Mouse (Mus musculus) lung, adult 2 months (tissue): ENCODE data around the gene Ing5. TPM values are rescaled to one million over a fixed set of nuclear protein-coding genes. Genes with fewer than 3 reads are reported as not detected.
"Not testable (repeated sequence)": the region's sequence is repeated elsewhere in the genome, so short reads cannot be mapped to it uniquely, and the experiment has no call there.

Experiments
- DNase-seq: peaks from one replicate; pipeline ENCODE4 v3.0.0; 2022
- H3K4me1 ChIP-seq: fragments of 200-500 bp; 2 replicates; pipeline ENCODE4 v1.6.1; 2011; ENCODE audit warnings: low read length; ENCODE audit not compliant: control insufficient read depth, insufficient read depth
- H3K4me3 ChIP-seq: fragments of 200-500 bp; replicated peaks from 2 replicates; pipeline ENCODE3; 2011; ENCODE audit warnings: low read depth, mild to moderate bottlenecking, control low read depth, low read length; ENCODE audit errors: extremely low read depth
- CTCF ChIP-seq: fragments of 200-500 bp; IDR thresholded peaks from 2 replicates; pipeline ENCODE4 v1.5.1; 2011; ENCODE audit warnings: mild to moderate bottlenecking, low read length, control low read depth; ENCODE audit not compliant: insufficient read depth
- POLR2A ChIP-seq: fragments of 200-500 bp; IDR thresholded peaks from 2 replicates; pipeline ENCODE4 v1.6.1; 2011; ENCODE audit warnings: low read depth, mild to moderate bottlenecking, control low read depth, low read length, borderline replicate concordance; ENCODE audit errors: extremely low read depth
- WGBS: fragments of 180-500 bp; shearing (Covaris S2); methylation state at CpG from one replicate; pipeline ENCODE4 v1.1.7; 2018; 5-methylcytosine and 5-hydroxymethylcytosine counted together
- polyA plus RNA-seq: library from polyadenylated mRNA; depleted of rRNA; stranded (reverse); fragments of >200 nt; gene quantifications from 2 replicates; pipeline ENCODE4 v1.2.3, GENCODE M21; 2012; rRNA removed

The Ing5 gene
- polyA plus RNA-seq, 1 experiment, result 10.1 TPM

DNA sequence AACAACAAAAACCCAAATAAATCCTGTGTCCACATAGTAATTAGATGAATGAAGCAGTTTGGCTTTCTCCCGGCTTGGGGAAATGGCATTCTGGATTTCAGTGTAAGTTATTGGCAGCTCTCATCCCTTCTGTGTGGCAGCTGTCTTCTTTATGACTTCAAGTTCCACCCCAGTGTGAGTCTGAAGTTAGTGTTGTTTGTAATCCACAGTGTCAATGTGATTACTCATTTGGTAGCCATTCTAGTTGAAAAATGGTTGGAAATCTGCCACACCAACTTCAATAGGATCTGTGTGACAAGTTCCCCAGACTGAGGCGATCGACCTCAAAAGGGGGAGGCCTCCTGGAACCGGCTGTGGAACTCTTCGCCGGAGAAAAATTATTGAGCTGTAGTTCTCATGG is 53.6 kb downstream of the Ing5 start:
- Histone ChIP-seq H3K4me3 (no peak overlapping the region), H3K4me1 (no peaks in the 10 kb centered on the region)
- no peak for DNase-seq
- 65% methylated on average over 6 of the region's 6 CpGs for WGBS
- no peak for TF ChIP-seq POLR2A
- no peak for TF ChIP-seq CTCF

- 49% methylated on average over 3 of the region's 3 CpGs for WGBS
- Histone ChIP-seq H3K4me3 (no peak overlapping the region), H3K4me1 (no peaks in the 10 kb centered on the region)
- TF ChIP-seq POLR2A, result no peak
- no peak for TF ChIP-seq CTCF
- no peak for DNase-seq
These were observed 54.2 kb downstream of the Ing5 start for GRCm38 (mm10) chr1:93857991-93858390.

- no peaks in the 10 kb centered on the region for H3K4me1 ChIP-seq
- DNase-seq, result no peak
- TF ChIP-seq POLR2A, result no peak
- TF ChIP-seq CTCF, result no peak
- no peak overlapping the region for H3K4me3 ChIP-seq
These were observed 55.9 kb downstream of the Ing5 start for GRCm38 (mm10) chr1:93859619-93860018.

- WGBS, result 35% methylated on average over 2 of the region's 2 CpGs
- H3K4me3 ChIP-seq, H3K4me1 ChIP-seq, DNase-seq: not testable (repeated sequence)
These were observed 57.3 kb downstream of the Ing5 start, which contains the start of gene Gal3st2 for GRCm38 (mm10) chr1:93861048-93861447. TSS of gene Gal3st2 (plus strand) at chr1:93861306.

Other genes with a start within 250 kb of the Ing5 start
- gene Stk25, start 145.3 kb upstream of the Ing5 start, polyA plus RNA-seq, result 88.6 and 141 TPM in 2 replicates
- 32.5 and 41.7 TPM in 2 replicates for gene Bok, start 118.3 kb upstream of the Ing5 start, polyA plus RNA-seq
- 38.6 and 50.6 TPM in 2 replicates for gene Atg4b, start 52.5 kb upstream of the Ing5 start, polyA plus RNA-seq
- 28.5 and 29.3 TPM in 2 replicates for gene Thap4, start 49.1 kb upstream of the Ing5 start, polyA plus RNA-seq
- 26.8 and 29.1 TPM in 2 replicates for gene Dtymk, start 2.0 kb upstream of the Ing5 start, polyA plus RNA-seq
- 17.0 and 21.3 TPM in 2 replicates for gene D2hgdh, start 20.9 kb downstream of the Ing5 start, polyA plus RNA-seq
- 0.62 and 0.67 TPM in 2 replicates for gene Gal3st2, start 57.3 kb downstream of the Ing5 start, polyA plus RNA-seq
- gene Gal3st2b, start 114.3 kb downstream of the Ing5 start, polyA plus RNA-seq, result 0.59 TPM in 1 of 2 replicates, not detected in the other
- gene Gal3st2c, start 186.5 kb downstream of the Ing5 start, polyA plus RNA-seq, result 0.03 TPM in 1 of 2 replicates, not detected in the other
- gene Neu4, start 216.5 kb downstream of the Ing5 start, polyA plus RNA-seq, result not detected in 2 replicates
- gene Pdcd1, start 248.6 kb downstream of the Ing5 start, polyA plus RNA-seq, result 0.07 and 0.16 TPM in 2 replicates